Mouse (Mus musculus): Measurements from ENCODE around the gene Ndufa10.

DNA sequence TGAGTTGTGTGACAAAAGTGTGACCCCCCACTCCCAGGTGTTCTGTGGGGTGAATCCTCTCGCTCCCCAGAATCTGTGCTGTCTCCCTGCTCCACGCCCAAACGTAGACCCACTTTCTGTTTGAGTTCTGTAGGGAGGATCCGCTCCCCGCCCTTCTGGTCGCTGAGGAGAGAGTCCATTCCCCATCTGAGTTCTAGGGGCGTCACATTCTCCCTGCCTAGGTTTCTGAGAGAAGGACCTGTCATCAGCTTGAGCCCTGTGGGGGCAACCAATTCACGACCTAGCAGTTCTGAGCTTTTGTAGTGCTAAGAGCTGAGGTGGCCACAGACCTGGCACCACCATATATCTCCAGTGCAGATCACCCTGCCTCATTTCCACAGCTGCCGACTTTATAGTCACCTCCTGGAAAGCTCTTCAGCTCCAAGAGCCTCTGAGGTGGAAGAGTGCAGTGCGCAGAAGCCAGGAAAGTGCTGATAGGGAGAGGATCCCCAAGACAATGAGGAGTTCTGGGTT is 462 bp upstream of the Ndufa10 start:
- TF ChIP-seq CTCF (conservative IDR thresholded peaks at IDR 0.05; ENCODE audit: low read length) (no peak), POU5F1 (IDR thresholded peaks at IDR 0.05; ENCODE audit: borderline replicate concordance, low read length) (no peak)
